ENCODE assay signal across 8 mouse cellular contexts in genomic region chr4:152477466-152478223, GRCm38 (mm10). TPM values are rescaled to one million over a fixed set of nuclear protein-coding genes. Genes with fewer than 3 reads are reported as not detected.
DNase-seq lines count a peak whose midpoint lies in the region; ATAC-seq lines count a peak whose summit lies in the region.

Gene Kcnab2, minus strand, starts transcription at chr4:152477871.

- no peaks in the 10 kb centered on the region for H3K9me3 ChIP-seq in hindbrain, embryonic 15.5 days

- 0 out of 2 replicates have a peak, but pooled peaks cover 3% of the 10 kb centered on the region for H3K36me3 ChIP-seq in hindbrain, embryonic 15.5 days

- peak within 1 kb of the TSS; percentile 80 for H3K4me2 ChIP-seq in hindbrain, embryonic 15.5 days

- no peaks in the 10 kb centered on the region for H3K27me3 ChIP-seq in hindbrain, embryonic 15.5 days

- H3K27ac ChIP-seq in hindbrain, embryonic 15.5 days (replicated peaks), result peak within 1 kb of the TSS; percentile 94

- DNase-seq in ZHBTc4 (ENCODE audit: low read depth, low spot score), result peak; percentile 99
- peak; percentile 99 to 100 for DNase-seq in cerebellum, postnatal 4 days (ENCODE audit: low spot score in 2 of 2)
- DNase-seq in gastrocnemius, adult 18-20 months (ENCODE audit: low spot score), result peak; percentile 99
- DNase-seq in layer of hippocampus, postnatal 36 days, result peak; percentile 100
- DNase-seq in lung, postnatal 25 days (ENCODE audit: low spot score), result peak; percentile 99
- peak; percentile 99 for DNase-seq in retina, adult 2 months (ENCODE audit: low read depth, low spot score)
- peak; percentile 100 for DNase-seq in thymus, postnatal 25 days

- WGBS in hindbrain, embryonic 15.5 days, result under 1% methylated on average over 63 of the region's 63 CpGs

- H3K9ac ChIP-seq in hindbrain, embryonic 15.5 days, result peak within 1 kb of the TSS; percentile 78

- peak; percentile 97 for ATAC-seq in hindbrain, embryonic 15.5 days (ENCODE audit: low FRiP score, low read depth)

- peaks cover 31% of the 10 kb centered on the region for H3K4me1 ChIP-seq in hindbrain, embryonic 15.5 days (replicated peaks)

- H3K4me3 ChIP-seq in hindbrain, embryonic 15.5 days, result peak within 1 kb of the TSS; percentile 75

RNA-seq across cellular contexts. Expression of gene Kcnab2, which starts in this region (rescaled TPM):
- 1 to 10 TPM in 1 of 2 experiments, under 1 TPM in 1; 0.95 to 1.2 TPM for total RNA-seq in gastrocnemius, adult 18-20 months (2021)
- 30.8 and 34.5 TPM in 2 replicates for polyA plus RNA-seq in hindbrain, embryonic 15.5 days (2015; fragmentation: Nextera tagmentation; extraction: Ambion mirVana)
- 100 to 1,000 TPM; 725 to 726 TPM for total RNA-seq in layer of hippocampus, postnatal 36 days (2021)

Comparison
In these comparisons a context has a peak if more than half of its experiments do, and no peak if none do; other contexts are left out.
1. Peak in every context shown above with its lines: DNase-seq, ATAC-seq, H3K4me3 ChIP-seq and H3K27ac ChIP-seq.
2. RNA of gene Kcnab2 (total RNA-seq): 725 to 726 TPM in layer of hippocampus, postnatal 36 days; 0.95 to 1.2 TPM in gastrocnemius, adult 18-20 months; every median in the first group is over 100 times any median in the second.